Mouse (Mus musculus): ENCODE data around the gene Bin2. TPM values are rescaled to one million over a fixed set of nuclear protein-coding genes. Genes with fewer than 3 reads are reported as not detected.
"Not testable (repeated sequence)": the region's sequence is repeated elsewhere in the genome, so short reads cannot be mapped to it uniquely, and the experiment has no call there.

The Bin2 gene
- total RNA-seq, 2 experiments from 2014 or later: 5.3 to 5.6 TPM

GRCm38 (mm10) chr15:100635239-100635638 is 34.1 kb downstream of the Bin2 start:
- no peak for TF ChIP-seq CTCF (conservative IDR thresholded peaks at IDR 0.05)
- no peak for DNase-seq (ENCODE audit: low spot score in 2 of 2)
- Histone ChIP-seq H3K27ac (no peak overlapping the region), H3K4me3 (no peak overlapping the region)

- no peak for TF ChIP-seq CTCF (conservative IDR thresholded peaks at IDR 0.05)
- no peak for DNase-seq (ENCODE audit: low spot score in 2 of 2)
- Histone ChIP-seq H3K4me3 (no peak overlapping the region), H3K27ac (no peak overlapping the region)
These were observed 36.0 kb downstream of the Bin2 start for GRCm38 (mm10) chr15:100633341-100633740.

GRCm38 (mm10) chr15:100632323-100632722 is 37.0 kb downstream of the Bin2 start:
- H3K27ac ChIP-seq: no peak overlapping the region
- no peak overlapping the region for H3K4me3 ChIP-seq
- no peak for TF ChIP-seq CTCF (conservative IDR thresholded peaks at IDR 0.05)
- DNase-seq (ENCODE audit: low spot score in 2 of 2): no peak

- Histone ChIP-seq H3K4me3 (no peak overlapping the region), H3K27ac (no peak overlapping the region)
- no peak for TF ChIP-seq CTCF (conservative IDR thresholded peaks at IDR 0.05)
- no peak for DNase-seq (ENCODE audit: low spot score in 2 of 2)
These were observed 37.7 kb downstream of the Bin2 start for GRCm38 (mm10) chr15:100631454-100632170.

GRCm38 (mm10) chr15:100630126-100630525 is 39.2 kb downstream of the Bin2 start:
- no peak for TF ChIP-seq CTCF (conservative IDR thresholded peaks at IDR 0.05)
- no peak overlapping the region for H3K4me3 ChIP-seq
- no peak for DNase-seq (ENCODE audit: low spot score in 2 of 2)
- H3K27ac ChIP-seq: no peak overlapping the region

GRCm38 (mm10) chr15:100628797-100629196 is 40.6 kb downstream of the Bin2 start:
- no peak for DNase-seq (ENCODE audit: low spot score in 2 of 2)
- no peak overlapping the region for H3K27ac ChIP-seq
- no peak overlapping the region for H3K4me3 ChIP-seq
- no peak for TF ChIP-seq CTCF (conservative IDR thresholded peaks at IDR 0.05)

GRCm38 (mm10) chr15:100627774-100628370 is 41.5 kb downstream of the Bin2 start:
- no peak for TF ChIP-seq CTCF (conservative IDR thresholded peaks at IDR 0.05)
- DNase-seq (ENCODE audit: low spot score in 2 of 2): no peak
- H3K4me3 ChIP-seq: no peak overlapping the region
- H3K27ac ChIP-seq: no peak overlapping the region

GRCm38 (mm10) chr15:100627287-100627686 is 42.1 kb downstream of the Bin2 start:
- H3K4me3 ChIP-seq: no peak overlapping the region
- H3K27ac ChIP-seq: no peak overlapping the region
- no peak for DNase-seq (ENCODE audit: low spot score in 2 of 2)
- TF ChIP-seq CTCF (conservative IDR thresholded peaks at IDR 0.05): no peak

- no peak for TF ChIP-seq CTCF (conservative IDR thresholded peaks at IDR 0.05)
- H3K4me3 ChIP-seq: no peak overlapping the region
- DNase-seq (ENCODE audit: low spot score in 2 of 2): no peak
- no peak overlapping the region for H3K27ac ChIP-seq
These were observed 44.9 kb downstream of the Bin2 start for GRCm38 (mm10) chr15:100624435-100624834.

GRCm38 (mm10) chr15:100623754-100624153 is 45.6 kb downstream of the Bin2 start:
- H3K27ac ChIP-seq: no peak overlapping the region
- DNase-seq (ENCODE audit: low spot score in 2 of 2): no peak
- TF ChIP-seq CTCF (conservative IDR thresholded peaks at IDR 0.05): no peak
- H3K4me3 ChIP-seq: no peak overlapping the region

GRCm38 (mm10) chr15:100622164-100622563 is 47.2 kb downstream of the Bin2 start:
- Histone ChIP-seq H3K27ac (peak overlapping the region; percentile 59; the same call in 1 of the 2 replicates), H3K4me3 (no peak overlapping the region)
- DNase-seq (ENCODE audit: low spot score in 2 of 2): no peak
- no peak for TF ChIP-seq CTCF (conservative IDR thresholded peaks at IDR 0.05)

GRCm38 (mm10) chr15:100621671-100622070 is 47.7 kb downstream of the Bin2 start:
- not testable (repeated sequence) for H3K4me3 ChIP-seq; DNase-seq (ENCODE audit: low spot score in 2 of 2)
- peak overlapping the region; percentile 59; the same call in 1 of the 2 replicates for H3K27ac ChIP-seq

GRCm38 (mm10) chr15:100619200-100619599 is 50.2 kb downstream of the Bin2 start:
- TF ChIP-seq CTCF (conservative IDR thresholded peaks at IDR 0.05): no peak
- DNase-seq (ENCODE audit: low spot score in 2 of 2): no peak
- H3K27ac ChIP-seq: no peak overlapping the region
- no peak overlapping the region for H3K4me3 ChIP-seq

- Histone ChIP-seq H3K27ac (peak overlapping the region; percentile 99), H3K4me3 (peak overlapping the region; percentile 92)
- peak; percentile 25 to 37 for DNase-seq (ENCODE audit: low spot score in 2 of 2)
- TF ChIP-seq CTCF (conservative IDR thresholded peaks at IDR 0.05): no peak
These were observed 53.1 kb downstream of the Bin2 start for GRCm38 (mm10) chr15:100616221-100616620.
